Mouse (Mus musculus): ENCODE results near the gene R3hdm4. TPM values are rescaled to one million over a fixed set of nuclear protein-coding genes. Genes with fewer than 3 reads are reported as not detected.

R3hdm4 gene
- polyA plus RNA-seq, 1 experiment: 147 TPM

DNA sequence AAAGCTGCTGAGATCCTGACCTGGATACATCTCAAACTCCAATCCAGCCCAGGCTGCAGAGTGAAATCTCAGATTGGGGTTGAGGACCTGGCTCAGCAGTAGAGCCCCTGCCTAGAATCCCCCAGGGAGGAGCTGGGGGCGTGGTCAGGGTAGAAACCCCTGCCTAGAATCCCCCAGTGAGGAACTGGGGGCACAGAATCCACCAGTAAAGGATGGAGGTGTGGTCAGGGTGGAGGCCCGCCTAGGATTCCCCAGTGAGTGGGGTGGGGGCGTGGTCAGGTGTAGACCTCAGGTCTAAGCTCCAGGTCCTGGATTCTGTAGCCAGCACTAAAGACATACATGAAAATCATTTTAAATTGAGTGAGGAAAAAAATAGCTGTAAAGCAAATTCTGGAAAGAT is 48.1 kb downstream of the R3hdm4 start:
- no peak for DNase-seq (ENCODE audit: low spot score)

GRCm38 (mm10) chr10:79871845-79872244 is 49.2 kb downstream of the R3hdm4 start:
- DNase-seq (ENCODE audit: low spot score): no peak

DNA sequence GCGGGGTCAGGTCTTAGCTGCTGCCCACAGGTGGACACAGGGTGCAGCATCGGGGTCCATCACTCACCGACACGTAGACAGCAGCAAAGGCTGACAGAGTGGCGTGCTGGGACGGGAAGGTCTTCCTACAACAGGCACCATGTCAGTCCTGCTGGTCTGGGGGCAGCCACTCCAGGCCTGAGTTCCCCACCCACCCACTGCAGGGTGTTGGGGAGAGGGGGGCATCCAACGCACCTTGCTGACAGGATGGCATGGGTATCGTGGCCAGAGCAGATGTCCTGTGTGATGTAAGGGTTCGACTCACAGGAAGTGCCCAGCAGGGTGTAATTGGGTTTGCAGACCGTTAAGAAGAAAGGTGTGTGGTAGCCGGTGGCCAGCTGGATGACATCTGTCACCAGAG is 54.4 kb downstream of the R3hdm4 start:
- DNase-seq (ENCODE audit: low spot score): no peak

GRCm38 (mm10) chr10:79865801-79866295 is 55.2 kb downstream of the R3hdm4 start:
- no peak for DNase-seq (ENCODE audit: low spot score)

- no peak for DNase-seq (ENCODE audit: low spot score)
These were observed 55.8 kb downstream of the R3hdm4 start for GRCm38 (mm10) chr10:79865189-79865601.

GRCm38 (mm10) chr10:79864351-79865188 is 56.4 kb downstream of the R3hdm4 start:
- no peak for DNase-seq (ENCODE audit: low spot score)

GRCm38 (mm10) chr10:79862925-79863324 is 58.1 kb downstream of the R3hdm4 start:
- DNase-seq (ENCODE audit: low spot score): no peak

DNA sequence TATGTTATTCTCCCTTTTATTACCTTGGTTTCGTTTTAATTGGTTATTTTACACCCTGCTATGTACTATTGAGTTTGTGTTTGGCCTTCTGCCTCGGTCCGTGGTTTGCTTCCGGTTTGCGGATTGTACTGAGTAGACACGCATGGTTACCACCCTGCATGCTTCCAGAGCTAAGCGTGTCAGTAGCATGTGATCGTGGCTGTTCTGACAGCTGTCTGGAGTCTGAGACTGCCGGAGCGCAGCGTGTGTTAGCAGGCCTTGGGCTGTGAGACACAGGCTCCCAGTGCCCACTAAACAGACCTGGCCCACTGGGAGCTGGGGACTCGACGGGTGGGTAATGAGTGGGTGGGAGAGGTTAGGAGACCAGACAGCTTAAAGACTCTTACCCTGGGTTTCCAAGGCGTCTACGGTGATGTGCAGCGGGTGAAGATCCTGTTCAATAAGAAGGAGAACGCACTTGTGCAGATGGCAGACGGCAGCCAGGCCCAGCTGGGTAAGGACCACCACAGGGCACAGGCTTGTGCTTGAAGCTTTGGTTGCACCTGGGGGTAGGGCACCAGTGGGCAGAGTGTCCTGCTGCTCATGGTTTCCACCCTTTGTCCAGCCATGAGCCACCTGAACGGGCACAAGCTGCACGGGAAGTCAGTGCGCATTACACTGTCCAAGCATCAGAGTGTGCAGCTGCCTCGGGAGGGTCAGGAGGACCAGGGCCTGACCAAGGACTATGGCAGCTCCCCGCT is 58.8 kb downstream of the R3hdm4 start:
- no peak for DNase-seq (ENCODE audit: low spot score)

DNA sequence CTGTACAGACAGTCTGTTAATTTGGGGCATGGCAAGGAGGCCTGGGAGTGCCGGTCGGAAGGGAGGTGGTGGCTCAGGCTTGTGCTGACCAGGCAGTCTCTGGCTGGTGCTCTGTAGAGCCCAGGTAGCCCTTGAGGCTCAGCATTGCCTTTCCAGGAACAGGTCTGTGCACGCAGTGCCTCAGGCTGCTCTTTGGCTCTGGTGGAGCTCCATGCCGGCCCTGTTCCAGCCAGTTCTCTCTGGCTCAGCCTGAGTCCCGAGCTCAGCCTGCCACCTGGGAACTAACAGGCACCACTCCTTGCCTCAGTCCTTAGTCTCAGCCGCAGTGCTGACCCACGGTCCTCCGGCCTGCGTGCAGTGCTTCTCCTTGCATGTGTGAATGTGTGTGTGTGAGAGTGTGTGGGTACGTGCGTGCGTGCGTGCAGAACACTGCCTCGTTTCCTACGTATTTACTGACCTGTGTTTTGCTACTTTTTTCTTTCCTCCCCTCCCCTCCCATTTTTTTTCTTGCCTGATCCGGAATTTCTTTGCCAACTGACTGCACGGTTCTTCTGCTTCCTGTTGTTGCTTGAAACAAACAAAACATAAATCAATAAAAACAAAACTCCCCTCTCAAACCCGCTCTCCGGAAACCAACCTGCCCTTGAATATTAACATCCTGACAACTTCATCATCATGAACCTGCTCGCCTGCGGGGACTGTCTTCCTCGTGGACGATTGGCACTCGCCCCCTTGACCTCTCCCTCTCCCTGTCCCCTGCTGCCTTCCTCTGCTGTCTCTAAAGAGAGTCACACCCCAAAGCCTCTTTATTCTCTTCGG is 59.6 kb downstream of the R3hdm4 start:
- no peak for DNase-seq (ENCODE audit: low spot score)

- no peak for DNase-seq (ENCODE audit: low spot score)
These were observed 60.7 kb downstream of the R3hdm4 start for GRCm38 (mm10) chr10:79860079-79860911.

Other genes with a start within 250 kb of the R3hdm4 start
- gene Cdc34, start 239.0 kb downstream of the R3hdm4 start, polyA plus RNA-seq (2012; rRNA removed): 60.6 and 70.0 TPM in 2 replicates
- gene Gzmm, start 232.2 kb downstream of the R3hdm4 start, polyA plus RNA-seq (2012; rRNA removed): 1.1 and 1.4 TPM in 2 replicates
- gene Bsg, start 216.7 kb downstream of the R3hdm4 start, polyA plus RNA-seq (2012; rRNA removed): 614 and 631 TPM in 2 replicates
- gene Hcn2, start 204.6 kb downstream of the R3hdm4 start, polyA plus RNA-seq (2012; rRNA removed): 0.96 and 1.5 TPM in 2 replicates
- gene Polrmt, start 174.6 kb downstream of the R3hdm4 start, polyA plus RNA-seq (2012; rRNA removed): 28.5 and 31.7 TPM in 2 replicates
- 0.04 and 0.06 TPM in 2 replicates for gene Fgf22, start 166.1 kb downstream of the R3hdm4 start, polyA plus RNA-seq (2012; rRNA removed)
- 54.5 and 59.4 TPM in 2 replicates for gene Rnf126, start 154.3 kb downstream of the R3hdm4 start, polyA plus RNA-seq (2012; rRNA removed)
- 41.4 and 44.3 TPM in 2 replicates for gene Fstl3, start 143.9 kb downstream of the R3hdm4 start, polyA plus RNA-seq (2012; rRNA removed)
- gene Prss57, start 130.2 kb downstream of the R3hdm4 start, polyA plus RNA-seq (2012; rRNA removed): 0.47 and 0.49 TPM in 2 replicates
- 52.6 and 77.5 TPM in 2 replicates for gene Palm, start 127.6 kb downstream of the R3hdm4 start, polyA plus RNA-seq (2012; rRNA removed)
- gene Misp, start 100.2 kb downstream of the R3hdm4 start, polyA plus RNA-seq (2012; rRNA removed): 0.66 and 0.92 TPM in 2 replicates
- gene Ptbp1, start 66.8 kb downstream of the R3hdm4 start, polyA plus RNA-seq (2012; rRNA removed): 140 and 166 TPM in 2 replicates
- gene Prtn3, start 46.7 kb downstream of the R3hdm4 start, polyA plus RNA-seq (2012; rRNA removed): 0.62 and 1.0 TPM in 2 replicates
- gene Plppr3, start 46.6 kb downstream of the R3hdm4 start, polyA plus RNA-seq (2012; rRNA removed): 1.8 TPM in 2 replicates
- gene Elane, start 35.0 kb downstream of the R3hdm4 start, polyA plus RNA-seq (2012; rRNA removed): 0.19 TPM in 1 of 2 replicates, not detected in the other
- gene Cfd, start 30.4 kb downstream of the R3hdm4 start, polyA plus RNA-seq (2012; rRNA removed): 564 and 1,194 TPM in 2 replicates
- gene Med16, start 12.3 kb downstream of the R3hdm4 start, polyA plus RNA-seq (2012; rRNA removed): 31.7 and 40.9 TPM in 2 replicates
- gene Gm26602, start 10.4 kb downstream of the R3hdm4 start, polyA plus RNA-seq (2012; rRNA removed): not detected in 2 replicates
- 5.5 and 5.7 TPM in 2 replicates for gene Kiss1r, start 4.2 kb downstream of the R3hdm4 start, polyA plus RNA-seq (2012; rRNA removed)
- gene Arid3a, start 5.8 kb upstream of the R3hdm4 start, polyA plus RNA-seq (2012; rRNA removed): 3.8 and 4.1 TPM in 2 replicates
- gene Wdr18, start 38.9 kb upstream of the R3hdm4 start, polyA plus RNA-seq (2012; rRNA removed): 23.5 and 25.0 TPM in 2 replicates
- gene Grin3b, start 49.5 kb upstream of the R3hdm4 start, polyA plus RNA-seq (2012; rRNA removed): 0.04 TPM in 1 of 2 replicates, not detected in the other
- 135 and 159 TPM in 2 replicates for gene Tmem259, start 63.1 kb upstream of the R3hdm4 start, polyA plus RNA-seq (2012; rRNA removed)
- gene Cnn2, start 67.4 kb upstream of the R3hdm4 start, polyA plus RNA-seq (2012; rRNA removed): 173 and 185 TPM in 2 replicates
- gene Abca7, start 75.3 kb upstream of the R3hdm4 start, polyA plus RNA-seq (2012; rRNA removed): 7.5 and 9.2 TPM in 2 replicates
- gene Arhgap45, start 95.4 kb upstream of the R3hdm4 start, polyA plus RNA-seq (2012; rRNA removed): 18.9 and 23.0 TPM in 2 replicates
- 141 and 178 TPM in 2 replicates for gene Polr2e, start 118.6 kb upstream of the R3hdm4 start, polyA plus RNA-seq (2012; rRNA removed)
- gene Gpx4, start 126.0 kb upstream of the R3hdm4 start, polyA plus RNA-seq (2012; rRNA removed): 524 and 620 TPM in 2 replicates
- 34.0 and 35.4 TPM in 2 replicates for gene Sbno2, start 184.4 kb upstream of the R3hdm4 start, polyA plus RNA-seq (2012; rRNA removed)
- 77.3 and 89.9 TPM in 2 replicates for gene Stk11, start 194.6 kb upstream of the R3hdm4 start, polyA plus RNA-seq (2012; rRNA removed)
- 367 and 372 TPM in 2 replicates for gene Atp5d, start 217.4 kb upstream of the R3hdm4 start, polyA plus RNA-seq (2012; rRNA removed)
- 9.2 and 12.2 TPM in 2 replicates for gene Cbarp, start 219.6 kb upstream of the R3hdm4 start, polyA plus RNA-seq (2012; rRNA removed)
- gene Midn, start 227.1 kb upstream of the R3hdm4 start, polyA plus RNA-seq (2012; rRNA removed): 21.2 and 30.5 TPM in 2 replicates
- 249 and 276 TPM in 2 replicates for gene Cirbp, start 244.8 kb upstream of the R3hdm4 start, polyA plus RNA-seq (2012; rRNA removed)